Mouse (Mus musculus) large intestine, adult 2 months (tissue): ENCODE data around the gene Ptdss2. TPM values are rescaled to one million over a fixed set of nuclear protein-coding genes. Genes with fewer than 3 reads are reported as not detected.

ENCODE experiments used
- DNase-seq: peaks from one replicate; pipeline ENCODE4 v3.0.0-alpha.2; 2012; ENCODE audit warnings: low read depth, low spot score
- WGBS: fragments of 180-500 bp; shearing (Covaris S2); methylation state at CpG from one replicate; pipeline ENCODE4 v1.1.7; 2018; 5-methylcytosine and 5-hydroxymethylcytosine counted together
- polyA plus RNA-seq: library from polyadenylated mRNA; depleted of rRNA; stranded (reverse); fragments of >200 nt; gene quantifications from 2 replicates; pipeline ENCODE4 v1.2.3, GENCODE M21; 2012; rRNA removed

Gene Ptdss2
- 23.6 and 28.1 TPM in 2 replicates for polyA plus RNA-seq

- WGBS: 19% methylated on average over 14 of the region's 14 CpGs
- DNase-seq: peak; percentile 53
Observed at GRCm38 (mm10) chr7:141122245-141122644, at the start of gene Ptdss2. Gene Ptdss2 (plus strand): TSS chr7:141122382.

DNA sequence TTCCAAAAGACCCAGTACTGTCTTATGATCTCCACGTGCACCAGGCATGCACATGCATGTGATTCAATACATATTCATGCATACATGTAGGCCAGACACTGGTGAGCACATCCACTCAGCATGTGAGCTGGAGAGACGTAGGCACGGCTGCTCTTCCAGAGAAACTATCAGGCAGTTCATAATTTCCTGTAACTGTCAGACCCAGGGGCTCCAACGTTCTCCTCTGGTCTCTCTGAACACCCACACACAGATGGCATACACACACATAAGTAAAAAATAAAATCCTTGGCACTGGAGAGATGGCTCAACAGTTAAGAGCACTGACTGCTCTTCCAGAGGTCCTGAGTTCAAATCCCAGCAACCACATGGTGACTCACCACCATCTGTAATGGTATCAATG is 48.4 kb upstream of the Ptdss2 start:
- no peak for DNase-seq
- WGBS: 75% methylated on average over 4 of the region's 4 CpGs

GRCm38 (mm10) chr7:141077841-141078240 is 44.3 kb upstream of the Ptdss2 start, which contains the start of gene Pkp3:
Gene Pkp3 (plus strand): TSS chr7:141078218.
- 91% methylated on average over 15 of the region's 15 CpGs for WGBS
- no peak for DNase-seq

DNA sequence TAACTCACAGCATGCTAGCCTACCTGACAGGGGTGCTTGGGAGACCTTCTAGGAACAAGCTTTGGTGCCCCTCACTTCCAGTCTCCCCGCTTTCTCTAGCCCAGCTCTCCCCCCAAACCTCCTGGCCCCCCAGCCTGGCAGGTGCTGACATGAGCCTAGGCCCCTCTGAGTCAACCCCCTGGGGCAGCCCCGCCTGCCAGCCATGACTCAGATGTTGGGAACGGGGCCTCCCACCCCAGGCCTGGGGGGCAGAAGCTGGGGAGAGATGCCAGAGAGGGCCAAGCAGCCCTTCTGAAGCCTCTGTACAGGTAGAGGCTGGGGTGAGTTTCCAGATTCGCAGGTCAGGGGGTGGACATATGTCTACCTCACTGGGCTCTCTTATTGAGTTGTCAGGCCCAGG is 43.3 kb upstream of the Ptdss2 start:
- DNase-seq: no peak
- WGBS: 80% methylated on average over 4 of the region's 4 CpGs

DNA sequence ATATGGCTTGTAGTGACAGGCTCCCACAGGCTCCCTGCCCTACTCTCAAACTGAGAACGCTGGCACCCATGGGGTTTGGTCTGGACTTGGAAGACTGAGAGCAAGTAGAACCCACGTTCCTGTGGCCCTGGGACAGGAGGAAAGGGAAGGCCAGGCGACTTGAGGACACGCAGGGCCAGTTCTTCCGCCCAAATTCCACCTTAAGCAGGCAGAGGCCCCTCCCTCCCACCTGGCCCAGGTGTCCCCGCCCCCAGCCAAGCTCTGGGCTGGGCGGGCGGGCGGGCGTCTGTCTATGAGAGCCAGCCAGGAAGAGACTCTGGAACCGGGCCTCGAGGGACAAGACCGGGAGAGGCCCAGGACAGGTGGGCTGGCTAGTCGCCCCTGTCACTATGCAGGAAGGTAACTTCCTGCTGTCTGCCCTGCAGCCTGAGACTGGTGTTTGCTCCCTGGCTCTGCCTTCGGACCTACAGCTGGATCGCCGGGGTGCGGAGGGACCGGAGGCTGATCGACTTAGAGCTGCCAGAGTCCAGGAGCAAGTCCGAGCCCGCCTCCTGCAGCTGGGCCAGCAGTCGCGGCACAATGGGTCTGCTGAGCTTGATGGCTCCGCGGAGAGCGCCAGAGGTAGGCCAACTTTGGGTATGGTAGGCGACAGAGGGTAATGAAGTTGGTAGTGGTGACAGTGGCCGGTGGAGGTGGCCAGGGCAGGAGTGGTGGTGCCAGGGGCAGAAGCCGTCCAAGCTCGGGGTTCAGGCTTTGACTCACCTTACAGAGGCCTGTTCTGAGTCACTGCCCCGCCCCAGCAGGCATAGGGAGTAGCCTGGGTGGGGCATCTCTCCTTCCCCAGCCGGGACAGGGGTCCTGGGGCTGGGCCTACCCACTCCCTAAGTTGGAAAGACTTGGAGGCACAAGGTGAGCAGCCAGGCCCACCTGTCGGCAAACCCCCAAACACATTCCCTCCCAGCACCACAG is 42.4 kb upstream of the Ptdss2 start:
- WGBS: 13% methylated on average over 29 of the region's 34 CpGs
- DNase-seq: no peak

GRCm38 (mm10) chr7:141087894-141088293 is 34.3 kb upstream of the Ptdss2 start:
- WGBS: 38% methylated on average over 8 of the region's 8 CpGs
- DNase-seq: no peak

GRCm38 (mm10) chr7:141088473-141088872 is 33.7 kb upstream of the Ptdss2 start:
- 55% methylated on average over 18 of the region's 18 CpGs for WGBS
- no peak for DNase-seq

DNA sequence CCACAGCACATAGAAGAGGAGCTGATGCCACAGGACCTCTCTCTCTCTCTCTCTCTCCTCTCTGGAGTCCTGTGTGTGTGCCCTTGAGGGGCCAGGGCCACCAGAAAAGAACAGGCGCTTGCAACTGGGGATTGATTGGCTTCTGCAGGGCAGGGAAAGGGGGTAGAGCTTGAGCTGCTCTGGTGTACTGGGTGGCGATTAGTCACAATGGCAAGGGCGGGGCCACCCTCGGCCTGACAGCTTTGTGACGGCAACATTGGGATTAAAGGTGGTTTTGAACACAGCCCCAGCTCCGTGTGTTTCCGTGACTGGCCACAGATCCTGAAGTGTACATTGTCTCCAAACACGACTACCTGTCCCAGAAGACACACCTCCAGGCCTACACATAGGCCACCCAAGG is 32.0 kb upstream of the Ptdss2 start:
- WGBS: 34% methylated on average over 8 of the region's 8 CpGs
- no peak for DNase-seq

DNA sequence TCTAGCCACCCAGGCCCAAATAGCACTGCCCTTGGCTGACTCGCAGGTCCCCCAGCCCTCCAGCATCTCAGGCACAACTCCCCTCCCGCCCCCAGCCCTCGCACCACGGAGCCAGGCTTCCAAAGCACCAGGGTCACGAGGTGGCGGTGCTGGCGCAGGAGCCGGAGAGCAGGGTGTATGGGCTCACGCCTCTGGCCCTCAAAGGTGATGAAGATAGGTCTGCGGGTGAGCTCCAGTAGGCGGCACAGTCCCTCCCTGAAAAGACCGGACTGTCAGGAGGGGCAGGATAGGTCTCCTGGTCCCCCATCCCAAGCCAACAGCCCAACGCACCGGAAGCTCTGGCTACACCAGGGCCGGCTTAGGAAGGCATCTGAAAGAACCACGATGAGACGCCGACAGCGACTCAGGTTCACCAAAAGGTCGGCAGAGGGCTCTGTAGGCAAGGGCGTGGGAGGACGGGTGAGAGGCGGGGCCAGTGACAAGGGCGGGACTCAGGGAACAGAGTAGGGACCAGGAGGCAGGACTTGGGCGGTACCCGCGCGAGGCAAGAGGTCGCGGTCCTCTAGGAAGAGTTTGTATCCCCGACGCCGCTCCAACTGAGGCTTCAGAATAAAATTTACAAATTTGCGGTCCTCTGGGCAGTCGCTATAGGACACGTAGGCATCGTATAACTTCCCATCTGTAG is 30.0 kb upstream of the Ptdss2 start:
- 19% methylated on average over 37 of the region's 37 CpGs for WGBS
- no peak for DNase-seq

GRCm38 (mm10) chr7:141093950-141094349 is 28.2 kb upstream of the Ptdss2 start:
- 84% methylated on average over 6 of the region's 6 CpGs for WGBS
- no peak for DNase-seq

DNA sequence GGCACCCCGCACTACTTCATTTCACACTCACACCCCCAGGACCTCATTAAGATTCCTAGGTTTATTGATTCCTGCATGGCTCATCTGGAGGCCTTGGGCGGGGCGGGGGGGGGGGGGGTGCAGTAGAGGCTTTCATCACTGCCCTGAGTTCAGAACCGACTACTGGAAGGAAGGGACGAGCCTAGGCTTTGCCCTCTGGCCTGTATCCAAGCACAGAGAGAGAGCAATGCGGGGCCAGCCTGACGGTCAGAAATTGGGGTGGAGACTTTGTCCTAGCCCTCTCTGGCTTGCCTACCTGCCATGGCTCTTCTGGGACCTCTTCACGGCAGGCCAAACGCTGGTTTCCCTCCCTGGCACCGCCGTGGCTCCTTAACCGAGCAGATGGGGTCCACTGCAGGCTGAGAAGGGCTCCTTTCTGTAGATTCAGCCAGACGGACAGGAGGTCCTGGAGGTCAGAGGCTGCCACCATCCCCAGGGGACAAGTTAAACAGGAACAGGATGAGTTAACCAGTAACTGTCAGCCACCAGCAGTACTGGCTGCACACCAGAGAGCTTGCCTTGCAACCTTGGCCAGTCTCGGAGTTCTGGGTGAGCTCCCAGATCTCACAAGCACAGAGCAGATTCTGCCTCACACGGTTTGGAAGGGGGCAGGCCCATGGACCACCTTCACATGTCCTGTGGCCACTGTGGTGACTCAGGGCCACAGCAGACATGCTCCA is 27.5 kb upstream of the Ptdss2 start:
- no peak for DNase-seq
- WGBS: 58% methylated on average over 15 of the region's 15 CpGs

GRCm38 (mm10) chr7:141096021-141096420 is 26.2 kb upstream of the Ptdss2 start:
- DNase-seq: no peak
- WGBS: 78% methylated on average over 6 of the region's 6 CpGs

- no peak for DNase-seq
Observed at GRCm38 (mm10) chr7:141096649-141097056, 25.5 kb upstream of the Ptdss2 start.

GRCm38 (mm10) chr7:141097177-141097576 is 25.0 kb upstream of the Ptdss2 start:
- 61% methylated on average over 5 of the region's 5 CpGs for WGBS
- DNase-seq: no peak

More at GRCm38 (mm10) chr7:141096649-141097056, 25.5 kb upstream of the Ptdss2 start:
- WGBS: 50% methylated on average over 6 of the region's 6 CpGs

DNA sequence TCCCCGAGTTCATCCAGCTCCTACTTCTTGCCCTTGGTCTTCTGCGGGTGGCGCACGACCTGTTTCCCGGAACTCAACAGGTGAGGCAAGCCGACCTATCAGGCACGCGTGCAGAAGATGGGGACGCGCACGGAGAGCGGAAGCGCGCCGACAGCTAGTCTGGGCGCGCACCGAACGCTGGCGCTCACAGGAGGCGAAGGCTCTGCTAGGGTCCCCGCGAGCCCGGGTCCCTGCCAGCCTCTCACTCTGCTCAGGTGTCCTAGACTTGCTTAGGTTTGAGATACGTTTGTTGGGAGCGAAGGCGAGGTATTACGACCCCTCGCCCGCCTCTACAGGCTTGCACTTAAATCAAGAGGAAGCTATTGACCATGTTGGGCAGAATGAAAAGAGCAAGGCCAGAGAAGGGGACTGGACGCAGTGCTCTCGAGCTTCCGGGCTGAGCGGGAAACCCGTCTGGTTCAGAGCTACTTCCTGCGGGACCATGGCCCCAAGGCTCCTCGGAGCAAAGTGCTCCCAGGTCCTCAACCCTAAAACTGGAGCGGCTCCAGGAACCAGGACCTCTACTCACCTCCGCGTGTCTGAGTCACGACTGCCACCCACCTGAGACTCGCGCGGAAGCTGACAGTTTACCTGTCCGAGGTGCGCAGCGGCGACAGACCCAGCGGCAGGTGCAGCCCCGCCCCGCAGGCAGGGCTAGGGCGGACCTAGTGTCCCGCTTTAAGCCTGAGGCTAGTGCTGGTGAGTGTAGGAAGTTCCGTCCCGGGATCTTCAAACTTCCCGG is 22.1 kb upstream of the Ptdss2 start, which contains the start of gene Sigirr:
Gene Sigirr, minus strand, starts transcription at position 662 of the 781 bp plus-strand sequence.
- WGBS: 2% methylated on average over 56 of the region's 56 CpGs
- DNase-seq: peak; percentile 51

- DNase-seq: no peak
- WGBS: 59% methylated on average over 3 of the region's 3 CpGs
Observed at GRCm38 (mm10) chr7:141103161-141103560, 19.0 kb upstream of the Ptdss2 start.

DNA sequence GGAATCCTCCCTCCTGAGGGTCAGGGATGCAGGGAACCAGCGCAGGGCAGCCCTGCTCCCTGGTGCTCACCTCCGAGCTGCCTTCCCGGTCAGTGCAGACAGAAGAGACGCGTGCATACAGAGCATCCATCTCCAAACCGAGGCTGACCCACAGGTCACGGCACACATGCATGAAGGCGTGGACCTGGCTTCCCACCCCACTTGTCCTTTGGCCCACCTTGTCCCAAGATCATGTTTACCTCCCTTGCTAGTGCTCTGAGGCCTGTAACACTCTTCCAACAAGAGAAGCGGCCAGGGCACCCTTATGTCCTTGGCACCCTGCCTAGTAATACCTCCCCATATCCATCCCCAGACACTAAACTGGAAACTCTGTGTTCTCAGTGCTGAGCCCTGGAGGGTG is 6.3 kb upstream of the Ptdss2 start:
- 62% methylated on average over 9 of the region's 9 CpGs for WGBS
- no peak for DNase-seq

DNA sequence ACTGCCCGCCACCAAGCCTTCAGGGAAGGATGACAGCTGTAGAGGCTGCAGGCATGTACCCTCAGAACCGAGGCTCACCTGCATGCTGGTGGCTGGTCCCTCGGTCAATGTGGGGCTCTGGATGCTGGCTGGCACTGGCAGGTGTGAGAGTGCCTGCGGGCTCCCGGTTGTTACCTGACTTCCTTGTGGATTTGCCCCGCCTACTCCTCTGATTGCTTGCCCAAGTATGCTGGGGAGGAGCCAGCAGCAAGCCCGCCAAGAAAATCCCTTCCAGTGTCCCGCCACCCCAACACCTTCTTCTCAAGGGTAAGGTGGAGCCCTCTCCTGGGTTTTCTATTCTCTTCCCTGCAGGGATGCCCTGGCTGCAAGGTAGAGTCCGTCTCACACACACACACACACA is 4.5 kb upstream of the Ptdss2 start, which contains the start of gene Ano9:
Gene Ano9, minus strand, starts transcription at position 171 of the 400 bp plus-strand sequence.
- 10% methylated on average over 9 of the region's 9 CpGs for WGBS
- peak; percentile 64 for DNase-seq

- DNase-seq: no peak
- WGBS: 78% methylated on average over 3 of the region's 3 CpGs
Observed at GRCm38 (mm10) chr7:141119487-141119886, 2.7 kb upstream of the Ptdss2 start.
